In genomic region chr15:101255842-101256462, GRCm38 (mm10) we compare ENCODE assay signal across 19 mouse cellular contexts. TPM values are rescaled to one million over a fixed set of nuclear protein-coding genes. Genes with fewer than 3 reads are reported as not detected.
DNase-seq lines count a peak whose midpoint lies in the region; ATAC-seq lines count a peak whose summit lies in the region.
"Had no signal": no experiment of that assay in that cellular context is flagged by ENCODE, and none has a peak within 500 bp of the region (broad histone marks: within the 10 kb centered on the region; RNA-seq: fewer than 3 reads in every experiment).

No protein-coding gene starts in this region.

- H3K4me3 ChIP-seq in hindbrain, embryonic 10.5 days = no peak overlapping the region
- no peak overlapping the region for H3K4me3 ChIP-seq in hindbrain, embryonic 16.5 days (ENCODE audit: low read length)
- no peak overlapping the region for H3K4me3 ChIP-seq in forebrain, embryonic 11.5 days (ENCODE audit: low read depth, low read length)
- H3K4me3 ChIP-seq: hindbrain, embryonic 12.5 days; limb, embryonic 15.5 days; lung, embryonic 15.5 days; midbrain, embryonic 13.5 days; neural tube, embryonic 13.5 days had no signal

- H3K9me3 ChIP-seq in hindbrain, embryonic 10.5 days = no peaks in the 10 kb centered on the region
- H3K9me3 ChIP-seq in hindbrain, embryonic 16.5 days (ENCODE audit: control insufficient read depth, low read length) = no peaks in the 10 kb centered on the region
- H3K9me3 ChIP-seq in forebrain, embryonic 11.5 days (ENCODE audit: control insufficient read depth, low read length) = no peaks in the 10 kb centered on the region
- H3K9me3 ChIP-seq: hindbrain, embryonic 12.5 days; limb, embryonic 15.5 days; lung, embryonic 15.5 days; midbrain, embryonic 13.5 days; neural tube, embryonic 13.5 days had no signal

- WGBS in hindbrain, embryonic 10.5 days = 79% methylated on average over 7 of the region's 7 CpGs
- WGBS in hindbrain, embryonic 16.5 days = 87% methylated on average over 7 of the region's 7 CpGs
- WGBS in forebrain, embryonic 11.5 days = 92% methylated on average over 7 of the region's 7 CpGs

- no peak overlapping the region for H3K4me2 ChIP-seq in hindbrain, embryonic 16.5 days (ENCODE audit: low read length)
- no peak overlapping the region for H3K4me2 ChIP-seq in forebrain, embryonic 11.5 days (ENCODE audit: low read depth, low read length, severe bottlenecking)
- H3K4me2 ChIP-seq: hindbrain, embryonic 12.5 days; limb, embryonic 15.5 days; lung, embryonic 15.5 days; midbrain, embryonic 13.5 days; neural tube, embryonic 13.5 days had no signal

- H3K9ac ChIP-seq in hindbrain, embryonic 16.5 days (ENCODE audit: low read depth, low read length) = no peak overlapping the region
- no peak overlapping the region for H3K9ac ChIP-seq in forebrain, embryonic 11.5 days (ENCODE audit: low read length)
- H3K9ac ChIP-seq: hindbrain, embryonic 12.5 days; limb, embryonic 15.5 days; lung, embryonic 15.5 days; midbrain, embryonic 13.5 days; neural tube, embryonic 13.5 days had no signal

- no peaks in the 10 kb centered on the region for H3K36me3 ChIP-seq in hindbrain, embryonic 10.5 days
- no peaks in the 10 kb centered on the region for H3K36me3 ChIP-seq in hindbrain, embryonic 16.5 days (ENCODE audit: control insufficient read depth, insufficient read depth, low read length)
- no peaks in the 10 kb centered on the region for H3K36me3 ChIP-seq in forebrain, embryonic 11.5 days (ENCODE audit: control insufficient read depth, insufficient read depth, low read length)
- H3K36me3 ChIP-seq: hindbrain, embryonic 12.5 days; limb, embryonic 15.5 days; lung, embryonic 15.5 days; midbrain, embryonic 13.5 days; neural tube, embryonic 13.5 days had no signal

- peaks cover 48% of the 10 kb centered on the region for H3K4me1 ChIP-seq in hindbrain, embryonic 10.5 days (replicated peaks)
- H3K4me1 ChIP-seq in hindbrain, embryonic 16.5 days (ENCODE audit: control insufficient read depth, insufficient read depth, low read depth, low read length) = peaks cover 6% of the 10 kb centered on the region
- H3K4me1 ChIP-seq in forebrain, embryonic 11.5 days (replicated peaks; ENCODE audit: control insufficient read depth, insufficient read depth, low read length) = peaks cover 3% of the 10 kb centered on the region; the same call in 1 of the 2 replicates

- DNase-seq in hindbrain, embryonic 10.5 days (ENCODE audit: low spot score) = no peak
- peak; percentile 43 for DNase-seq in A20 (ENCODE audit: low read depth, low spot score)
- DNase-seq in B cell, adult 2 months = peak; percentile 58
- DNase-seq in frontal cortex, postnatal 36 days (ENCODE audit: low spot score in 2 of 2) = no peak
- DNase-seq in forebrain, embryonic 11.5 days (ENCODE audit: low spot score) = no peak
- DNase-seq: cerebellum, adult 9-10 months; kidney, adult 11 months; retina, postnatal 1 day had no signal

- peaks cover 26% of the 10 kb centered on the region for H3K27me3 ChIP-seq in hindbrain, embryonic 10.5 days (ENCODE audit: insufficient read depth, poor library complexity, severe bottlenecking)
- no peaks in the 10 kb centered on the region for H3K27me3 ChIP-seq in hindbrain, embryonic 16.5 days (replicated peaks; ENCODE audit: control insufficient read depth, insufficient read depth, low read length)
- H3K27me3 ChIP-seq in forebrain, embryonic 11.5 days (ENCODE audit: control insufficient read depth, insufficient read depth, low read length) = no peaks in the 10 kb centered on the region
- H3K27me3 ChIP-seq: limb, embryonic 15.5 days; lung, embryonic 15.5 days had no signal

- ATAC-seq in hindbrain, embryonic 16.5 days = no peak
- peak; percentile 8 to 33; a peak in 1 of 4 replicates for ATAC-seq in hematopoietic stem cell, adult 5-6 weeks (replicated peaks in 1 of 2; ENCODE audit: insufficient read depth in 1 of 2, low FRiP score in 2 of 2, low TSS enrichment in 1 of 2, low read depth in 1 of 2, poor library complexity in 2 of 2, severe bottlenecking in 2 of 2)
- no peak for ATAC-seq in forebrain, embryonic 11.5 days (replicated peaks; ENCODE audit: low FRiP score)
- ATAC-seq: activated CD4-positive, CD25-positive, alpha-beta regulatory T cell, adult 4 months; forebrain, embryonic 14.5 days; midbrain, embryonic 13.5 days had no signal

- peak overlapping the region; percentile 13; the same call in 1 of the 2 replicates for H3K27ac ChIP-seq in hindbrain, embryonic 10.5 days
- no peak overlapping the region for H3K27ac ChIP-seq in hindbrain, embryonic 16.5 days (ENCODE audit: low read depth, low read length)
- no peak overlapping the region for H3K27ac ChIP-seq in forebrain, embryonic 11.5 days (ENCODE audit: low read depth, low read length)
- H3K27ac ChIP-seq: hindbrain, embryonic 12.5 days; limb, embryonic 15.5 days; lung, embryonic 15.5 days; midbrain, embryonic 13.5 days; neural tube, embryonic 13.5 days had no signal

RNA-seq across cellular contexts. Expression of gene Nr4a1, which starts 1.9 kb away (rescaled TPM):
- 4.8 and 5.1 TPM in 2 replicates for polyA plus RNA-seq in hindbrain, embryonic 10.5 days (2016; fragmentation: Nextera tagmentation; extraction: Ambion mirVana)
- 6.8 and 7.2 TPM in 2 replicates for polyA plus RNA-seq in hindbrain, embryonic 16.5 days (2015; fragmentation: Nextera tagmentation; extraction: Ambion mirVana)
- 246 and 344 TPM in 2 replicates for total RNA-seq in hematopoietic stem cell, adult 5-6 weeks (2017)
- polyA plus RNA-seq in forebrain, embryonic 11.5 days (2014; fragmentation: Nextera tagmentation; extraction: Ambion mirVana) = 2.6 and 2.7 TPM in 2 replicates

RNA-seq across cellular contexts. Expression of gene Atg101, which starts 28.1 kb away (rescaled TPM):
- polyA plus RNA-seq in hindbrain, embryonic 10.5 days (2016; fragmentation: Nextera tagmentation; extraction: Ambion mirVana) = 79.0 and 82.1 TPM in 2 replicates
- polyA plus RNA-seq in hindbrain, embryonic 16.5 days (2015; fragmentation: Nextera tagmentation; extraction: Ambion mirVana) = 79.6 and 81.3 TPM in 2 replicates
- total RNA-seq in hematopoietic stem cell, adult 5-6 weeks (2017) = 31.9 and 59.4 TPM in 2 replicates
- 62.1 and 65.7 TPM in 2 replicates for polyA plus RNA-seq in forebrain, embryonic 11.5 days (2014; fragmentation: Nextera tagmentation; extraction: Ambion mirVana)

RNA-seq across cellular contexts. Expression of gene Grasp, which starts 32.0 kb away (rescaled TPM):
- 5.5 and 5.8 TPM in 2 replicates for polyA plus RNA-seq in hindbrain, embryonic 10.5 days (2016; fragmentation: Nextera tagmentation; extraction: Ambion mirVana)
- 1.1 and 1.7 TPM in 2 replicates for polyA plus RNA-seq in hindbrain, embryonic 16.5 days (2015; fragmentation: Nextera tagmentation; extraction: Ambion mirVana)
- total RNA-seq in hematopoietic stem cell, adult 5-6 weeks (2017) = 6.6 and 7.8 TPM in 2 replicates
- 4.6 and 5.6 TPM in 2 replicates for polyA plus RNA-seq in forebrain, embryonic 11.5 days (2014; fragmentation: Nextera tagmentation; extraction: Ambion mirVana)
- polyA plus RNA-seq: activated CD4-positive, CD25-positive, alpha-beta regulatory T cell, adult 4 months had no signal

RNA-seq across cellular contexts. Expression of gene 6030408B16Rik, which starts 37.1 kb away (rescaled TPM):
- polyA plus RNA-seq in hindbrain, embryonic 10.5 days (2016; fragmentation: Nextera tagmentation; extraction: Ambion mirVana) = 0.27 and 0.39 TPM in 2 replicates
- 0.13 and 0.21 TPM in 2 replicates for polyA plus RNA-seq in hindbrain, embryonic 16.5 days (2015; fragmentation: Nextera tagmentation; extraction: Ambion mirVana)
- total RNA-seq in hematopoietic stem cell, adult 5-6 weeks (2017) = 0.63 TPM in 1 of 2 replicates, not detected in the other
- 0.21 and 0.71 TPM in 2 replicates for polyA plus RNA-seq in forebrain, embryonic 11.5 days (2014; fragmentation: Nextera tagmentation; extraction: Ambion mirVana)
- total RNA-seq: gastrocnemius, adult 8-10 months had no signal
- polyA plus RNA-seq: large intestine, adult 2 months had no signal

Comparison
In these comparisons a context has a peak if more than half of its experiments do, and no peak if none do; other contexts are left out.
1. DNase-seq: peak in A20 (single experiment) and B cell, adult 2 months (2 of 2); none in hindbrain, embryonic 10.5 days (single experiment), frontal cortex, postnatal 36 days (0 of 2) and forebrain, embryonic 11.5 days (single experiment).
2. ATAC-seq: peak in hematopoietic stem cell, adult 5-6 weeks (2 of 2); none in hindbrain, embryonic 16.5 days (single experiment) and forebrain, embryonic 11.5 days (single experiment).